Mouse (Mus musculus): ENCODE data around the gene Ncoa4.
"Not testable (repeated sequence)": the region's sequence is repeated elsewhere in the genome, so short reads cannot be mapped to it uniquely, and the experiment has no call there.

Ncoa4 gene

GRCm38 (mm10) chr14:32161090-32161885 is 1.6 kb downstream of the Ncoa4 start:
- no peak for DNase-seq

- no peak for DNase-seq
Measured at GRCm38 (mm10) chr14:32162231-32162630, 2.6 kb downstream of the Ncoa4 start.

GRCm38 (mm10) chr14:32163203-32163888 is 3.7 kb downstream of the Ncoa4 start:
- DNase-seq, result no peak

DNA sequence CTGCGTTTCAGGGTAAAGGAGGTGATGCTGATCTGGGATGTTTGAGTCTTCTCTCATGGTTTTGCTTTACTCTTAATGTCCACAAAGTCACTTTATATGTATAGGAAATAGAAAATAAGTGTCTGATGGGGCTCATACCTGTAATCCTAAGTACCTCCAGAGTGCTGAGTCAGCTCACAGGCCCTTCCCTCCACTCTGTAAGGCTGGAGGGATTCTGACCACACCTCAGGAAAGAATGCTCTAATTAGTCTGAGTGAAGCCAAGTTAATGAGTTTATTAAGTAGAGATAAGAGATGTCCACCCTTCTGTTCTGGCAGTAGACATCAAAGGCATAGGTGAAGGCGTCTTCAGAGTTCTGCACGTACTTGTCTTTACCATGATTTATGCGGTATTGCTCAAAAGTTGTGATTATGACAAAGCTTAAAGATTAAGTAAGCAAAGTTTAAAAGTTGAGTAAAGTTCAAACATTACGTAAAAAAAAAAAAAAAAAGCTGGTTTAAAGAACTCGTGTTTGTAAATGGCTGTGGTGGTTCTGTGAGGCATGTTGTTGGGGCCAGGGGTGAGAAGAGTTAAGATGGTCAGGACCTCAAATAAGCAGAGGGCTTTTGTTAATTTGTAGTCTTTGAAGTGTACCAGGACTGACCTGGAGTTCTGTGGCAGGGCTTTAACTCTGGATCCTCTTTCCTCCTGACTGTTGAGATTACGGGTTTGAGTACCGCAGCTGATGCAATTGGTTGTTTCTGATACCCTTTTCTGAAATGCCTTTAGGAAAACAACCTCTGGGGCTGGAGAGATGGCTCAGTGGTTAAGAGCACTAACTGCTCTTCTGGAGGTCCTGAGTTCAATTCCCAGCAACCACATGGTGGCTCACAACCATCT is 4.7 kb downstream of the Ncoa4 start:
- DNase-seq, result no peak

GRCm38 (mm10) chr14:32165278-32166061 is 5.8 kb downstream of the Ncoa4 start:
- peak; percentile 87 for DNase-seq

DNA sequence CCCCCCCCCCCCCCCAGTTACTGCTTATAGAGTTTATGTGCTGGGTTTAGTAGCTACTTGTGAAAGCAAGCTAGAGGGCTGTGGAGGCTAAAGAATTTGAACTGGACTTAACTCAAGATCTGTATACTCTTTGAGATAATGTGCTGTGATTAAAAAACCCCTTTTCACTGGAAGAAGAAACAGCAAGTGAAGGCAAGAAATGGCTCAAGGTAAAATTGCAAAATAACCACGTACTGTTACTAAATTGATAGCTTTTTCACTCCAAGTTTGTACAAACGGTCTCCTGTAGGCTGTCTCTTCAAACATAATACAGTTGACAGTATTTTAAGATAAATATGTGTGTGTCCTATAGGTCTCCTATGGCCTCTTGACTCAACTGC is 6.4 kb downstream of the Ncoa4 start:
- no peak for DNase-seq

GRCm38 (mm10) chr14:32166840-32167239 is 7.2 kb downstream of the Ncoa4 start:
- no peak for DNase-seq

- DNase-seq, result no peak
Measured at GRCm38 (mm10) chr14:32167326-32167725, 7.7 kb downstream of the Ncoa4 start.

DNA sequence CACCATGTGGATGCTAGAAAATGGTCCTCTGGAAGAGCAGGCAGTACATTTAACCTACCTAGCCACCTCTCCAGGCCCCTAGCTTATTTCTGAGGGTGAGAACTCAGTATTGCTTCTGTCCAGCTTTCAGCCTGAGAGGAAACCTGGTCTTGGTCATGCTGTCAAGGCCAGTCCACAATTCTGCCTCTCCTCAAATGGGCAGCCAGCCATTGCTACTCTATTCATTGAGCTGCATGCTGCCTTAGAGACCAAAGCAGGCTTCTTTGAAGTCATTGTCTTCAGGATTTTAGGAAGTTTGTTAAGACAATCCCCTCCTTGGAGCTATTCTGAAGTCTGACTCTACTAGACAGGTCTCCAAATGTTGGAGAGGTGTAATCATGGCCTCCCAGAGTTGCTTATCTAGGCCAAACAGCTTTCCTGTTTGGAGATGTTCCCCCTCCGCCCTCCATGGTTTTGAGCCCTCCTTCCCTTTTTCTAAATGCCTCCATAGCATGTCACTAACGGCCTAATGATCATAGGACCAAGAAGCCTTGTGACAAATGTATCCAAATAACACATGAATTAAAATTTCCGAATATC is 9.1 kb downstream of the Ncoa4 start:
- no peak for DNase-seq

DNA sequence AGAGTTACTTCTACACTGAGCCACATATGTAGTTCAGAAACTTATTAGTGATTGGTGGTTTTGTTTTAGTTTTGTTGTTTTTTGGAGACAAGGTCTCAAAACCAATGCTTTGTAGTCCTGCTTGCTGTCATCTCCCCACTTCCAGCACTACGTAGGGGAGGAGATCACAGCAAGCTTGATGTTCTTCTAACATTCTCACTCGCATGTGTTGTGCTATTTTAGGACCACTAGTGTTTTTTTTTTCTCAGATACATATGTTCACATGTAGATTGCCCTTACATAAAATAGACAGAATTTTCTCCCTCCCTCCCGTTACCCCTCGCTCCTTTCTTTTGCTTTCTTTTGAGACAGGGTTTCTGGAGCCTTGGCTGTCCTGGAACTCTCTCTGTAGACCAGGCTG is 10.5 kb downstream of the Ncoa4 start:
- DNase-seq, result no peak

DNA sequence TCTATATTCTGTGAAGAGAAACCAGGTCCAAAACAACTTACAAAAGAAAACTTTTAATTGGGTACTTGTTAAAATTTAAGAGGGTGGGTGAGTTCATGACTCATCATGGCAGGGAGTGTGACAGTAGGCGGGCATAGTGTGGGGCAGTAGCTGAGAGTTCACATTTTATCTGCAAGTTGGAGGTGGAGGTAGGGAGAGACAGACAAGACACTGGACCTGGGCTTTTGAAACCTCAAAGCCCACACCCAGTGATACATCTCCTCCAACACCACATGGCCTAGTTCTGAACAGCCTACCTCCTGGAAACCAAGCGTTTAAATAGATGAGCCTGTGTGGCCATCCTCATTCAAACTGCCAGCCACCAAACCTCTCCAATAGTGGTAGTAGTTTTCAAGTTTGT is 15.6 kb downstream of the Ncoa4 start:
- DNase-seq, result no peak

- DNase-seq, result not testable (repeated sequence)
Measured at GRCm38 (mm10) chr14:32176590-32176989, 16.9 kb downstream of the Ncoa4 start.

DNA sequence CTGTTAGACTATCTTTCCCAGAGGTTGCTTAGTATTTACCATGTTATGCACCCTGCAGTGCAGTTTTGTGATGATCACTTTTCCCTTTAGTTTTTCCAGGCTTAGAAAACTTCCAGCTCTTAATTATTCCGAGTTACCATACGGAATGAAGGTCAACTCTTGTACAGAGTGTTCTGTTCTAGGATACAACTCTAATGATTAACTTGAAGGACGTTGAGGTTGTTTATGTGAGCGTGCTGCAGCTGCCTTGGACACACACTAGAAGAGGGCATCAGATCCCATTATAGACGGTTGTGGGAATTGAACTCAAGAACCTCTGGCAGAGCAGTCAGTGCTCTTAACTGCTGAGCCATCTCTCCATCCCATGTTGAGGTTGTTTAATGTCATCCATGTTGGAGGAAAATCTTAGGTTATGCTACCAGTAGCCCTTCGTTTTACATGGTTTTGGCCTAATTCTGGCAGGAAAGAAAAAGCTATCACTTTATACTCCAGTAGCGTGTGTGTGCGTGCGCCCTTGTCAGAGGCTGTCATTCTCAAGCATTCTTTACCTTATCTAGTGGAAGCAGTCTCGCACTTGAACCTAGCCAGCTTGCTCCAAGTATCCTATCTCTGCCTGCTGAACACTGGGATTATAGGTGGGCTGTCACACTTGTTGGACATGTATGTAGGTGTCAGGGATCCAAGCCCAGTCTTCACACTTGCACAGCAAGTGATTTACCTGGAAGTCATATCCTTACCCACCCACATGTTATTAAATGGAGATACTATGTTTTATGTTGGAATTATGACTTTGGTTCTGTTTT is 19.9 kb downstream of the Ncoa4 start:
- DNase-seq, result no peak

DNA sequence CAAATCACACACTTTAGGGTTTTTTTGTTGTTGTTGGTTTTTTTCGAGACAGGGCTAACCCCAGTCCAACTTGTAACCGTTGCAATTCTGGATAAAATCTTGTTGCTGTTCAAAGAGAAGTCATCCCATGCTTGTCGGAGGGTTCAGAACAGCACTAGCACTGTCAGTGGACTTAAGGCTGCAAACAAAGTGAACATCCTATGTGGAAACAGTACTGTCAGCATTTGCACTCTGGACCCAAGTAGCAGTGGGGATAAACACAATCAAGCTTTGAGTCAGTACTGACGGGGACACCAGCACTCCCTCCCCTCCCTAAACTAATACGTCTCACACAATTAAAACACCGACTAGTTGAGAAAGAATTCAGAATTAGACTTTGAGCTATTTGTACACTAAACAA is 21.2 kb downstream of the Ncoa4 start:
- DNase-seq, result no peak

GRCm38 (mm10) chr14:32183846-32184245 is 24.2 kb downstream of the Ncoa4 start:
- DNase-seq, result no peak

- no peak for DNase-seq
Measured at GRCm38 (mm10) chr14:32190627-32191391, 31.1 kb downstream of the Ncoa4 start.

DNA sequence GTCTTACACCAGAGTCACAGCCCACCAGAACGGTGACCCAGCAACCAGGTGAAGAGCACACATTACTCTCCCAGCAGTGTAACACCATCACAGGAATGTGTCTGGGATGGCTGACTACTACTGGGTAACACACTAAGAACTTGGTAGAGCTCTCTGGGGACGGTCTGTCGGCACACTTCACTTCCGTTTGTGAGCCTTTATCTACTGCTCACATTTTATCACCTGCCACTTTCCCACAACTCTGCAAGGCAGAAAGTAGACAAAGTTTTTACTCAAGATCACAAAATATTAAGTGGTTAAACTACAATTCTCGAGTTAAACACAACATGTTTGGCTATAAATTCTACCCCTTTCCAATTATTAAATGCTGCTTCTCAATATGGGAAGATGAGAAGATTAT is 32.3 kb downstream of the Ncoa4 start:
- DNase-seq, result no peak

GRCm38 (mm10) chr14:32192437-32192836 is 32.8 kb downstream of the Ncoa4 start:
- peak; percentile 44 for DNase-seq

GRCm38 (mm10) chr14:32193557-32193956 is 33.9 kb downstream of the Ncoa4 start:
- not testable (repeated sequence) for DNase-seq

DNA sequence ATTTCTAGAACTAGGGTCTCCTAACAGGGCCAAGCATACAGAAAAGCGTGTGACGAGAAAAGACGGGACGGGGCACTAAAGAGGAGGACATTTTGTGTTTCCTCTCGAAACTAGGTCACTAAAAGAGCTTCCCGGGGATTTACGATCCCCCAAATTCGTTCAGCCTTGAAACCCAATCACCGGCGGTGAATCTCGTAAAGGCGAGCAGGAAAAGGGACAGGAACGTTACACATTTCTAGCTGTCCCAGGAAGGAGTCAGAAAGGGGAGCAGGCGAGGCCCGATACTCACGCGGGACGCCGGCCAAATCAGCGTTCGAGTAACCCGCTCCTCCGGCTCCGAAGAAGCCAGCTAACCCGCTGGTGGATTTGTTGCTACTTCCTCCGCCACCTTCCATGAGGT is 41.7 kb downstream of the Ncoa4 start:
- DNase-seq, result no peak
